Mouse (Mus musculus): ENCODE measurements around the gene Ttc7b. TPM values are rescaled to one million over a fixed set of nuclear protein-coding genes. Genes with fewer than 3 reads are reported as not detected.

Gene Ttc7b
- polyA plus RNA-seq, 1 experiment from 2014 or later, result 2.4 TPM

GRCm38 (mm10) chr12:100341614-100342013 lies 179.0 kb downstream of the Ttc7b start:
- 56% methylated on average over 7 of the region's 7 CpGs for WGBS
- DNase-seq (ENCODE audit: low spot score) (no peak), ATAC-seq (ENCODE audit: low FRiP score, low TSS enrichment) (no peak)
- Histone ChIP-seq H3K4me2 (replicated peaks; ENCODE audit: low read depth) (no peak overlapping the region), H3K27ac (replicated peaks) (no peak overlapping the region), H3K36me3 (ENCODE audit: control insufficient read depth, insufficient read depth, low read length) (no peaks in the 10 kb centered on the region), H3K9me3 (ENCODE audit: control insufficient read depth, low read length) (no peaks in the 10 kb centered on the region), H3K27me3 (ENCODE audit: control insufficient read depth, insufficient read depth, low read length) (no peaks in the 10 kb centered on the region), H3K4me1 (replicated peaks; ENCODE audit: control insufficient read depth, insufficient read depth) (no peaks in the 10 kb centered on the region), H3K4me3 (ENCODE audit: low read depth, low read length) (no peak overlapping the region), H3K9ac (ENCODE audit: low read length) (no peak overlapping the region)
- TF ChIP-seq CTCF (IDR thresholded peaks at IDR 0.05; ENCODE audit: low read depth) (no peak), EP300 (optimal IDR thresholded peaks at IDR 0.05) (no peak)

- ATAC-seq (ENCODE audit: low FRiP score, low TSS enrichment) (no peak), DNase-seq (ENCODE audit: low spot score) (no peak)
- no peak overlapping the region for H3K4me3 ChIP-seq (ENCODE audit: low read depth, low read length)
- no peaks in the 10 kb centered on the region for H3K4me1 ChIP-seq (replicated peaks; ENCODE audit: control insufficient read depth, insufficient read depth)
- no peak overlapping the region for H3K27ac ChIP-seq (replicated peaks)
- no peaks in the 10 kb centered on the region for H3K27me3 ChIP-seq (ENCODE audit: control insufficient read depth, insufficient read depth, low read length)
- H3K4me2 ChIP-seq (replicated peaks; ENCODE audit: low read depth), result no peak overlapping the region
- H3K9me3 ChIP-seq (ENCODE audit: control insufficient read depth, low read length), result no peaks in the 10 kb centered on the region
- H3K36me3 ChIP-seq (ENCODE audit: control insufficient read depth, insufficient read depth, low read length), result no peaks in the 10 kb centered on the region
- no peak for TF ChIP-seq EP300 (optimal IDR thresholded peaks at IDR 0.05)
- TF ChIP-seq CTCF (IDR thresholded peaks at IDR 0.05; ENCODE audit: low read depth), result no peak
- WGBS, result 95% methylated on average over 7 of the region's 7 CpGs
- no peak overlapping the region for H3K9ac ChIP-seq (ENCODE audit: low read length)
These were observed 179.6 kb downstream of the Ttc7b start for GRCm38 (mm10) chr12:100340901-100341460.

- H3K9ac ChIP-seq (ENCODE audit: low read length), result no peak overlapping the region; the same call in 1 of the 2 replicates
- peak; percentile 38 for DNase-seq (ENCODE audit: low spot score)
- peak; percentile 69 for TF ChIP-seq CTCF (IDR thresholded peaks at IDR 0.05; ENCODE audit: low read depth)
- TF ChIP-seq EP300 (optimal IDR thresholded peaks at IDR 0.05), result no peak
- no peaks in the 10 kb centered on the region for H3K4me1 ChIP-seq (replicated peaks; ENCODE audit: control insufficient read depth, insufficient read depth)
- H3K27me3 ChIP-seq (ENCODE audit: control insufficient read depth, insufficient read depth, low read length), result no peaks in the 10 kb centered on the region
- 59% methylated on average over 3 of the region's 3 CpGs for WGBS
- H3K9me3 ChIP-seq (ENCODE audit: control insufficient read depth, low read length), result no peaks in the 10 kb centered on the region
- no peak overlapping the region for H3K4me2 ChIP-seq (replicated peaks; ENCODE audit: low read depth)
- H3K36me3 ChIP-seq (ENCODE audit: control insufficient read depth, insufficient read depth, low read length), result no peaks in the 10 kb centered on the region
- no peak overlapping the region for H3K4me3 ChIP-seq (ENCODE audit: low read depth, low read length)
- ATAC-seq (ENCODE audit: low FRiP score, low TSS enrichment), result peak; percentile 73
- H3K27ac ChIP-seq (replicated peaks), result no peak overlapping the region
These were observed 182.6 kb downstream of the Ttc7b start for GRCm38 (mm10) chr12:100338055-100338454.

- Histone ChIP-seq H3K9me3 (ENCODE audit: control insufficient read depth, low read length) (no peaks in the 10 kb centered on the region), H3K27me3 (ENCODE audit: control insufficient read depth, insufficient read depth, low read length) (no peaks in the 10 kb centered on the region), H3K27ac (replicated peaks) (no peak overlapping the region), H3K9ac (ENCODE audit: low read length) (no peak overlapping the region), H3K4me1 (replicated peaks; ENCODE audit: control insufficient read depth, insufficient read depth) (no peaks in the 10 kb centered on the region), H3K4me3 (ENCODE audit: low read depth, low read length) (no peak overlapping the region), H3K36me3 (ENCODE audit: control insufficient read depth, insufficient read depth, low read length) (no peaks in the 10 kb centered on the region), H3K4me2 (replicated peaks; ENCODE audit: low read depth) (no peak overlapping the region)
- DNase-seq (ENCODE audit: low spot score), result peak; percentile 59
- 77% methylated on average over 5 of the region's 5 CpGs for WGBS
- ATAC-seq (ENCODE audit: low FRiP score, low TSS enrichment), result peak; percentile 58; the same call in 1 of the 2 replicates
- TF ChIP-seq CTCF (IDR thresholded peaks at IDR 0.05; ENCODE audit: low read depth) (peak; percentile 77), EP300 (optimal IDR thresholded peaks at IDR 0.05) (no peak)
These were observed 183.1 kb downstream of the Ttc7b start for GRCm38 (mm10) chr12:100337351-100338018.

GRCm38 (mm10) chr12:100336241-100336640 lies 184.4 kb downstream of the Ttc7b start:
- Histone ChIP-seq H3K4me3 (ENCODE audit: low read depth, low read length) (no peak overlapping the region), H3K27me3 (ENCODE audit: control insufficient read depth, insufficient read depth, low read length) (no peaks in the 10 kb centered on the region), H3K9ac (ENCODE audit: low read length) (no peak overlapping the region), H3K27ac (replicated peaks) (no peak overlapping the region), H3K4me1 (replicated peaks; ENCODE audit: control insufficient read depth, insufficient read depth) (no peaks in the 10 kb centered on the region), H3K36me3 (ENCODE audit: control insufficient read depth, insufficient read depth, low read length) (no peaks in the 10 kb centered on the region), H3K4me2 (replicated peaks; ENCODE audit: low read depth) (no peak overlapping the region), H3K9me3 (ENCODE audit: control insufficient read depth, low read length) (no peaks in the 10 kb centered on the region)
- ATAC-seq (ENCODE audit: low FRiP score, low TSS enrichment), result no peak
- 62% methylated on average over 5 of the region's 5 CpGs for WGBS
- DNase-seq (ENCODE audit: low spot score), result no peak
- TF ChIP-seq CTCF (IDR thresholded peaks at IDR 0.05; ENCODE audit: low read depth), result no peak
- TF ChIP-seq EP300 (optimal IDR thresholded peaks at IDR 0.05), result no peak

- Histone ChIP-seq H3K4me2 (replicated peaks; ENCODE audit: low read depth) (no peak overlapping the region), H3K9ac (ENCODE audit: low read length) (no peak overlapping the region), H3K4me1 (replicated peaks; ENCODE audit: control insufficient read depth, insufficient read depth) (no peaks in the 10 kb centered on the region), H3K27ac (replicated peaks) (no peak overlapping the region), H3K27me3 (ENCODE audit: control insufficient read depth, insufficient read depth, low read length) (no peaks in the 10 kb centered on the region), H3K36me3 (ENCODE audit: control insufficient read depth, insufficient read depth, low read length) (no peaks in the 10 kb centered on the region; the same call in 1 of the 2 replicates), H3K4me3 (ENCODE audit: low read depth, low read length) (no peak overlapping the region), H3K9me3 (ENCODE audit: control insufficient read depth, low read length) (no peaks in the 10 kb centered on the region)
- no peak for ATAC-seq (ENCODE audit: low FRiP score, low TSS enrichment)
- TF ChIP-seq EP300 (optimal IDR thresholded peaks at IDR 0.05), result no peak
- no peak for TF ChIP-seq CTCF (IDR thresholded peaks at IDR 0.05; ENCODE audit: low read depth)
- no peak for DNase-seq (ENCODE audit: low spot score)
- WGBS, result 99% methylated on average over 6 of the region's 6 CpGs
These were observed 188.8 kb downstream of the Ttc7b start for GRCm38 (mm10) chr12:100331806-100332205.
